Mouse (Mus musculus) forebrain, embryonic 14.5 days (tissue): ENCODE results near the gene Ifi202b. TPM values are rescaled to one million over a fixed set of nuclear protein-coding genes. Genes with fewer than 3 reads are reported as not detected.
"Not testable (repeated sequence)": the region's sequence is repeated elsewhere in the genome, so short reads cannot be mapped to it uniquely, and the experiment has no call there.

Experiments used
- ATAC-seq: fragments of 200-750 bp; cut with Nextera tagmentation; 2 replicates; pipeline ENCODE4 v1.8.0; 2017; ENCODE audit warnings: mild to moderate bottlenecking, moderate library complexity
- DNase-seq: peaks from one replicate; pipeline ENCODE4 v3.0.0-alpha.2; 2015; ENCODE audit warnings: low spot score
- H3K27ac ChIP-seq: fragments of 300-500 bp; sonication (generic); 2 replicates; pipeline ENCODE4 v1.5.1; 2014; ENCODE audit warnings: low read depth, mild to moderate bottlenecking, control low read depth, low read length, moderate library complexity
- H3K27me3 ChIP-seq: fragments of 300-500 bp; sonication (generic); replicated peaks from 2 replicates; pipeline ENCODE4 v1.6.1; 2014; ENCODE audit warnings: low read length, control low read depth, mixed read lengths; ENCODE audit not compliant: control insufficient read depth, insufficient read depth
- H3K36me3 ChIP-seq: fragments of 300-500 bp; sonication (generic); 2 replicates; pipeline ENCODE4 v1.6.1; 2014; ENCODE audit warnings: low read length, control low read depth; ENCODE audit not compliant: control insufficient read depth, insufficient read depth
- H3K4me1 ChIP-seq: fragments of 300-500 bp; sonication (generic); 2 replicates; pipeline ENCODE4 v1.6.1; 2014; ENCODE audit warnings: antibody characterized with exemption, low read length, control low read depth; ENCODE audit not compliant: control insufficient read depth, insufficient read depth
- H3K4me2 ChIP-seq: fragments of 300-500 bp; sonication (generic); 2 replicates; pipeline ENCODE4 v1.6.1; 2014; ENCODE audit warnings: mild to moderate bottlenecking, control low read depth, low read length
- H3K4me3 ChIP-seq: fragments of 300-500 bp; sonication (generic); 2 replicates; pipeline ENCODE4 v1.5.1; 2014; ENCODE audit warnings: low read depth, low read length, control low read depth
- H3K9ac ChIP-seq: fragments of 300-500 bp; sonication (generic); 2 replicates; pipeline ENCODE4 v1.6.1; 2014; ENCODE audit warnings: mild to moderate bottlenecking, low read length, control low read depth, moderate library complexity
- H3K9me3 ChIP-seq: fragments of 300-500 bp; sonication (generic); replicated peaks from 2 replicates; pipeline ENCODE4 v1.6.1; 2016; ENCODE audit warnings: low read length, control low read depth, mixed read lengths; ENCODE audit not compliant: control insufficient read depth
- WGBS: fragments of 180-500 bp; shearing (Covaris S2); extraction: QIAGEN DNeasy Blood & Tissue Kit; methylation state at CpG from one replicate; pipeline ENCODE4 v1.1.7; 2014; 5-methylcytosine and 5-hydroxymethylcytosine counted together
- polyA plus RNA-seq: library from polyadenylated mRNA; unstranded; fragments of >200 nt; fragmentation: Nextera tagmentation; extraction: Ambion mirVana; gene quantifications from 2 replicates; pipeline ENCODE4 v1.2.1, GENCODE M21; 2014

The Ifi202b gene
- polyA plus RNA-seq, 1 experiment from 2014 or later = not detected

GRCm38 (mm10) chr1:173919279-173919678 is 63.3 kb downstream of the Ifi202b start:
- H3K27ac ChIP-seq, H3K4me2 ChIP-seq, H3K27me3 ChIP-seq, H3K36me3 ChIP-seq, ATAC-seq, DNase-seq, H3K4me1 ChIP-seq, H3K9me3 ChIP-seq, H3K9ac ChIP-seq, H3K4me3 ChIP-seq: not testable (repeated sequence)
- 80% methylated on average over 2 of the region's 3 CpGs for WGBS

DNA sequence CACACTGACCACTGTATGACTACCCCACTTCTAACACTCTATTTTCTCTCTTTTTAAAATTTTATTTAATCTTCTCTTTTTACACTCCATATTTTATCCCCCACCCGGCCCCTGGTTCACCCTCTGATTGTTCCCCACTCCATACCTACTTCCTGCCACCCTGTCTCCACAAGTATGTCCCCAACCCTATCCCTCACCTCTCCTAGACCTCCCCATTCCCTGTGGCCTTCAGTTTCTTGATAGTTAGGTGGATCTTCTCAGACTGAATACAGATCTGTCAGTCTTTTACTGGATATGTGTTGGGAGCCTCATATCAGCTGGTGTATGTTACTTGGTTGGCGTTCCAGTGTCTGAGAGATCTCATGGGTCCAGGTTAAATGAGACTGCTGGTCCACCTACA is 68.0 kb downstream of the Ifi202b start:
- Histone ChIP-seq H3K4me2 (no peak overlapping the region), H3K9ac (no peak overlapping the region), H3K27me3 (no peaks in the 10 kb centered on the region), H3K9me3 (no peaks in the 10 kb centered on the region), H3K36me3 (no peaks in the 10 kb centered on the region), H3K4me3 (no peak overlapping the region), H3K4me1 (no peaks in the 10 kb centered on the region), H3K27ac (no peak overlapping the region)
- DNase-seq (no peak), ATAC-seq (no peak)
- WGBS = 90% methylated on average over 2 of the region's 2 CpGs

- H3K4me1 ChIP-seq, H3K27me3 ChIP-seq, H3K27ac ChIP-seq, H3K9ac ChIP-seq, H3K9me3 ChIP-seq, H3K36me3 ChIP-seq, ATAC-seq, H3K4me3 ChIP-seq, DNase-seq, H3K4me2 ChIP-seq: not testable (repeated sequence)
Observed at GRCm38 (mm10) chr1:173913256-173913791, 69.2 kb downstream of the Ifi202b start.

Other genes with a start within 250 kb of the Ifi202b start
- gene Ifi207, start 241.0 kb downstream of the Ifi202b start, polyA plus RNA-seq = 0.27 and 0.54 TPM in 2 replicates
- 0.45 and 0.93 TPM in 2 replicates for gene Ifi204, start 215.8 kb downstream of the Ifi202b start, polyA plus RNA-seq
- gene Ifi211, start 69.7 kb downstream of the Ifi202b start, polyA plus RNA-seq = 0.25 and 0.52 TPM in 2 replicates
- gene Mndal, start 40.3 kb downstream of the Ifi202b start, polyA plus RNA-seq = 1.6 and 2.0 TPM in 2 replicates
- gene Ifi203, start 40.1 kb downstream of the Ifi202b start, polyA plus RNA-seq = 1.1 and 1.6 TPM in 2 replicates
- gene Ifi205, start 49.1 kb upstream of the Ifi202b start, polyA plus RNA-seq = 0.15 TPM in 1 of 2 replicates, not detected in the other
- gene Olfr433, start 58.0 kb upstream of the Ifi202b start, polyA plus RNA-seq = not detected in 2 replicates
- not detected in 2 replicates for gene Olfr432, start 66.5 kb upstream of the Ifi202b start, polyA plus RNA-seq
- gene Olfr430, start 83.9 kb upstream of the Ifi202b start, polyA plus RNA-seq = not detected in 2 replicates
- not detected in 2 replicates for gene Olfr429, start 101.6 kb upstream of the Ifi202b start, polyA plus RNA-seq
- gene Olfr427, start 114.1 kb upstream of the Ifi202b start, polyA plus RNA-seq = not detected in 2 replicates
- not detected in 2 replicates for gene Olfr231, start 138.4 kb upstream of the Ifi202b start, polyA plus RNA-seq
- not detected in 2 replicates for gene Olfr424, start 148.8 kb upstream of the Ifi202b start, polyA plus RNA-seq
- gene Olfr420, start 172.9 kb upstream of the Ifi202b start, polyA plus RNA-seq = not detected in 2 replicates
- gene Spta1, start 190.0 kb upstream of the Ifi202b start, polyA plus RNA-seq = 0.10 and 0.13 TPM in 2 replicates